Comparison of ENCODE assay signal across 15 mouse cellular contexts in genomic region chr5:112484924-112485715, GRCm38 (mm10). TPM values are rescaled to one million over a fixed set of nuclear protein-coding genes. Genes with fewer than 3 reads are reported as not detected.
DNase-seq lines count a peak whose midpoint lies in the region; ATAC-seq and TF ChIP-seq lines count a peak whose summit lies in the region.
"Had no signal": no experiment of that assay in that cellular context is flagged by ENCODE, and none has a peak within 500 bp of the region (broad histone marks: within the 10 kb centered on the region; RNA-seq: fewer than 3 reads in every experiment).

No protein-coding gene starts in this region.

- H3K4me2 ChIP-seq in kidney, embryonic 16.5 days (replicated peaks; ENCODE audit: low read depth, low read length): no peak overlapping the region
- no peak overlapping the region for H3K4me2 ChIP-seq in hindbrain, postnatal 0 days (ENCODE audit: low read depth, low read length)
- H3K4me2 ChIP-seq in neural tube, embryonic 12.5 days (replicated peaks): no peak overlapping the region; the same call in 1 of the 2 replicates
- no peak overlapping the region for H3K4me2 ChIP-seq in stomach, postnatal 0 days (replicated peaks; ENCODE audit: low read depth)

- DNase-seq in kidney, postnatal 14 days: peak; percentile 11
- no peak for DNase-seq in forebrain, embryonic 10.5 days (ENCODE audit: extremely low spot score, low spot score)
- peak; percentile 46 for DNase-seq in hindbrain, postnatal 0 days (ENCODE audit: low spot score)
- no peak for DNase-seq in stomach, postnatal 0 days (ENCODE audit: low spot score)
- DNase-seq in kidney, adult 2 months: no peak
- no peak for DNase-seq in gastrocnemius, adult 2 months
- DNase-seq: adrenal gland, adult 2 months; liver; thymus, postnatal 4 days had no signal

- H3K27me3 ChIP-seq in kidney, embryonic 16.5 days (ENCODE audit: insufficient read depth, low read length): peaks cover 3% of the 10 kb centered on the region
- H3K27me3 ChIP-seq in forebrain, embryonic 10.5 days (ENCODE audit: poor library complexity, severe bottlenecking): peaks cover 63% of the 10 kb centered on the region
- no peaks in the 10 kb centered on the region for H3K27me3 ChIP-seq in hindbrain, postnatal 0 days (ENCODE audit: insufficient read depth, low read length)
- 0 out of 2 replicates have a peak, but pooled peaks cover 8% of the 10 kb centered on the region for H3K27me3 ChIP-seq in neural tube, embryonic 12.5 days (replicated peaks)
- H3K27me3 ChIP-seq in stomach, postnatal 0 days (ENCODE audit: control insufficient read depth, insufficient read depth, low read length): no peaks in the 10 kb centered on the region
- no peaks in the 10 kb centered on the region for H3K27me3 ChIP-seq in kidney, adult 2 months (replicated peaks; ENCODE audit: control insufficient read depth, insufficient read depth, low read length)

- TF ChIP-seq CTCF in hindbrain, postnatal 0 days (IDR thresholded peaks at IDR 0.05; ENCODE audit: low read depth): no peak
- no peak for TF ChIP-seq CTCF in stomach, postnatal 0 days (IDR thresholded peaks at IDR 0.05; ENCODE audit: low read depth)
- no peak for TF ChIP-seq CTCF in kidney, adult 2 months (conservative IDR thresholded peaks at IDR 0.05; ENCODE audit: insufficient read depth, insufficient read length, low read depth, low read length)
- TF ChIP-seq CTCF in gastrocnemius, adult 2 months (IDR thresholded peaks at IDR 0.05): no peak

- no peak for TF ChIP-seq POLR2A in kidney, adult 2 months (IDR thresholded peaks at IDR 0.05; ENCODE audit: low read depth, low read length)

- WGBS in kidney, embryonic 16.5 days: 28% methylated on average over 13 of the region's 13 CpGs
- WGBS in forebrain, embryonic 10.5 days: 24% methylated on average over 13 of the region's 13 CpGs
- 14% methylated on average over 13 of the region's 13 CpGs for WGBS in hindbrain, postnatal 0 days
- 11% methylated on average over 13 of the region's 13 CpGs for WGBS in neural tube, embryonic 12.5 days
- WGBS in stomach, postnatal 0 days: 27% methylated on average over 13 of the region's 13 CpGs
- 40% methylated on average over 13 of the region's 13 CpGs for WGBS in kidney, adult 2 months

- no peak for TF ChIP-seq EP300 in stomach, postnatal 0 days (optimal IDR thresholded peaks at IDR 0.05)

- intact Hi-C loops in gastrocnemius, adult 2 months (cut with DNase I): no loop called here

- H3K36me3 ChIP-seq in kidney, embryonic 16.5 days (ENCODE audit: insufficient read depth, low read length): no peaks in the 10 kb centered on the region
- H3K36me3 ChIP-seq in forebrain, embryonic 10.5 days (replicated peaks): no peaks in the 10 kb centered on the region
- H3K36me3 ChIP-seq in hindbrain, postnatal 0 days (ENCODE audit: insufficient read depth, low read length): no peaks in the 10 kb centered on the region
- no peaks in the 10 kb centered on the region for H3K36me3 ChIP-seq in neural tube, embryonic 12.5 days
- H3K36me3 ChIP-seq in stomach, postnatal 0 days (ENCODE audit: control insufficient read depth, insufficient read depth, low read length): no peaks in the 10 kb centered on the region
- H3K36me3 ChIP-seq in kidney, adult 2 months (ENCODE audit: control insufficient read depth, insufficient read depth, low read length): no peaks in the 10 kb centered on the region

- no peak for ATAC-seq in kidney, embryonic 16.5 days (ENCODE audit: low FRiP score, low TSS enrichment)
- peak; percentile 34; the same call in 1 of the 2 replicates for ATAC-seq in hindbrain, postnatal 0 days
- ATAC-seq in neural tube, embryonic 12.5 days (ENCODE audit: low FRiP score, low read depth): peak; percentile 69
- ATAC-seq in stomach, postnatal 0 days (ENCODE audit: low FRiP score, low TSS enrichment): no peak

- no peak overlapping the region for H3K9ac ChIP-seq in kidney, embryonic 16.5 days (replicated peaks; ENCODE audit: low read length)
- no peak overlapping the region for H3K9ac ChIP-seq in hindbrain, postnatal 0 days (replicated peaks; ENCODE audit: low read length)
- H3K9ac ChIP-seq in neural tube, embryonic 12.5 days: no peak overlapping the region
- no peak overlapping the region for H3K9ac ChIP-seq in stomach, postnatal 0 days (ENCODE audit: low read length)

- H3K27ac ChIP-seq in kidney, embryonic 16.5 days (ENCODE audit: low read length): no peak overlapping the region
- H3K27ac ChIP-seq in forebrain, embryonic 10.5 days: peak overlapping the region; percentile 9
- peak overlapping the region; percentile 49 for H3K27ac ChIP-seq in hindbrain, postnatal 0 days
- H3K27ac ChIP-seq in neural tube, embryonic 12.5 days: no peak overlapping the region
- H3K27ac ChIP-seq in stomach, postnatal 0 days (replicated peaks): no peak overlapping the region
- no peak overlapping the region for H3K27ac ChIP-seq in kidney, adult 2 months (ENCODE audit: insufficient read depth, low read depth, low read length)
- no peak overlapping the region for H3K27ac ChIP-seq in gastrocnemius, adult 2 months
- H3K27ac ChIP-seq: macrophage had no signal

- H3K9me3 ChIP-seq in kidney, embryonic 16.5 days (ENCODE audit: low read length): no peaks in the 10 kb centered on the region
- H3K9me3 ChIP-seq in forebrain, embryonic 10.5 days: no peaks in the 10 kb centered on the region
- H3K9me3 ChIP-seq in hindbrain, postnatal 0 days (ENCODE audit: low read length): no peaks in the 10 kb centered on the region
- H3K9me3 ChIP-seq in neural tube, embryonic 12.5 days: no peaks in the 10 kb centered on the region
- no peaks in the 10 kb centered on the region for H3K9me3 ChIP-seq in stomach, postnatal 0 days (ENCODE audit: control insufficient read depth, low read length)

- H3K4me1 ChIP-seq in kidney, embryonic 16.5 days (ENCODE audit: insufficient read depth, low read length): peaks cover 10% of the 10 kb centered on the region
- H3K4me1 ChIP-seq in forebrain, embryonic 10.5 days: peaks cover 61% of the 10 kb centered on the region
- H3K4me1 ChIP-seq in hindbrain, postnatal 0 days (ENCODE audit: insufficient read depth, low read length): peaks cover 25% of the 10 kb centered on the region
- peaks cover 33% of the 10 kb centered on the region for H3K4me1 ChIP-seq in neural tube, embryonic 12.5 days
- no peaks in the 10 kb centered on the region for H3K4me1 ChIP-seq in stomach, postnatal 0 days (replicated peaks; ENCODE audit: control insufficient read depth, insufficient read depth)
- H3K4me1 ChIP-seq in kidney, adult 2 months (ENCODE audit: control insufficient read depth, insufficient read depth, low read length): no peaks in the 10 kb centered on the region

- no peak overlapping the region for H3K4me3 ChIP-seq in kidney, embryonic 16.5 days (ENCODE audit: low read length)
- no peak overlapping the region for H3K4me3 ChIP-seq in forebrain, embryonic 10.5 days
- no peak overlapping the region for H3K4me3 ChIP-seq in hindbrain, postnatal 0 days (ENCODE audit: low read length)
- H3K4me3 ChIP-seq in neural tube, embryonic 12.5 days: no peak overlapping the region
- no peak overlapping the region for H3K4me3 ChIP-seq in stomach, postnatal 0 days (ENCODE audit: low read depth, low read length)
- H3K4me3 ChIP-seq in kidney, adult 2 months (ENCODE audit: insufficient read depth, low read depth, low read length): no peak overlapping the region
- no peak overlapping the region for H3K4me3 ChIP-seq in gastrocnemius, adult 2 months

RNA-seq across cellular contexts. Expression of gene Gm6588, which starts 35.9 kb away (rescaled TPM):
- not detected in 2 replicates for polyA plus RNA-seq in kidney, embryonic 16.5 days (2015; fragmentation: Nextera tagmentation; extraction: Ambion mirVana)
- polyA plus RNA-seq in forebrain, embryonic 10.5 days (2016; fragmentation: Nextera tagmentation; extraction: Ambion mirVana): 0.06 TPM in 1 of 2 replicates, not detected in the other
- not detected in 2 replicates for total RNA-seq in hindbrain, postnatal 0 days (2014; rRNA removed)
- 0.25 and 0.58 TPM in 2 replicates for polyA plus RNA-seq in hindbrain, postnatal 0 days (2015; fragmentation: Nextera tagmentation; extraction: Ambion mirVana)
- polyA plus RNA-seq in neural tube, embryonic 12.5 days (2016; fragmentation: Nextera tagmentation; extraction: Ambion mirVana): 0.29 and 0.36 TPM in 2 replicates
- polyA plus RNA-seq in stomach, postnatal 0 days (2015; fragmentation: Nextera tagmentation; extraction: Ambion mirVana): 0.05 TPM in 1 of 2 replicates, not detected in the other
- polyA plus RNA-seq in kidney, adult 2 months (2012; rRNA removed): not detected in 2 replicates
- total RNA-seq in gastrocnemius, adult 2 months (2021): not detected
- total RNA-seq: adrenal gland, adult 2 months; common myeloid progenitor, adult 5-6 weeks; granulocyte monocyte progenitor cell, adult 5-6 weeks; layer of hippocampus, adult 18-20 months had no signal
- polyA plus RNA-seq: adrenal gland, adult 2 months; macrophage had no signal

Comparison
In these comparisons a context has a peak if more than half of its experiments do, and no peak if none do; other contexts are left out.
1. DNase-seq: peak in kidney, postnatal 14 days (single experiment) and hindbrain, postnatal 0 days (single experiment); none in forebrain, embryonic 10.5 days (single experiment), stomach, postnatal 0 days (single experiment), kidney, adult 2 months (single experiment) and gastrocnemius, adult 2 months (single experiment).
2. ATAC-seq: peak in hindbrain, postnatal 0 days (single experiment) and neural tube, embryonic 12.5 days (single experiment); none in kidney, embryonic 16.5 days (single experiment) and stomach, postnatal 0 days (single experiment).
3. H3K27ac ChIP-seq: peak in forebrain, embryonic 10.5 days (single experiment) and hindbrain, postnatal 0 days (single experiment); none in kidney, embryonic 16.5 days (single experiment), neural tube, embryonic 12.5 days (single experiment), stomach, postnatal 0 days (single experiment), kidney, adult 2 months (single experiment) and gastrocnemius, adult 2 months (single experiment).